Mouse (Mus musculus) E14TG2a.4 (cell line): ENCODE data around the gene Dnajb4.
"Not testable (repeated sequence)": the region's sequence is repeated elsewhere in the genome, so short reads cannot be mapped to it uniquely, and the experiment has no call there.

Experiments used
- H3K27me3 ChIP-seq: 2 replicates; pipeline ENCODE4 v1.6.1; 2014; ENCODE audit warnings: low read length, control low read depth; ENCODE audit not compliant: insufficient read depth
- H3K36me3 ChIP-seq: 2 replicates; pipeline ENCODE4 v1.6.1; 2014; ENCODE audit warnings: low read length, control low read depth; ENCODE audit not compliant: insufficient read depth
- H3K4me1 ChIP-seq: replicated peaks from 2 replicates; pipeline ENCODE4 v1.6.1; 2014; ENCODE audit warnings: low read depth, low read length, control low read depth
- H3K4me3 ChIP-seq: replicated peaks from 2 replicates; pipeline ENCODE4 v1.5.1; 2014; ENCODE audit warnings: mild to moderate bottlenecking, low read length
- H3K9me3 ChIP-seq: 2 replicates; pipeline ENCODE4 v1.6.1; 2014; ENCODE audit warnings: low read length, control low read depth
- CTCF ChIP-seq: conservative IDR thresholded peaks from 2 replicates; pipeline ENCODE4 v1.5.1; 2014; ENCODE audit warnings: low read length
- NANOG ChIP-seq: IDR thresholded peaks from 2 replicates; pipeline ENCODE4 v1.6.1; 2014; ENCODE audit warnings: borderline replicate concordance, low read length, mixed read lengths
- POU5F1 ChIP-seq: IDR thresholded peaks from 2 replicates; pipeline ENCODE4 v1.6.1; 2014; ENCODE audit warnings: low read length, borderline replicate concordance

Dnajb4 gene

DNA sequence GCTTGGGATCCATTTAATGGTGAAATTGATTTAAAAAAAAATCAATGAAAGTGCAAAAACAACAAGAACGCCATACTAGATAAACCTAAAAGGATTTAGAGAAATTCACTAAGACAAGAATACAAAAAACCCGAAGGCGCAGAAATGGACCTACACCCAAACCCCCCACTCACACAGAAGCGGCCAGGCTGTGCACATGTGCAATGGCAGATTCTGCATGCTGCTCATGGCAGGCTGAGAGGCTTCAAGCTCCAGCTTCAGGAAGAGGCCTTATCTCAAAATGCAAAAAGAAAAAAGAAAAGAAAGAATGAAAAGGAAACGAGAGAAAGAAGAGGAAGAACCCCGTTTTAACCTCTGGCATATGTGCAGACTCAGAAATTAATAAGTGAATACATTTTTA lies 6.7 kb downstream of the Dnajb4 start:
- H3K4me3 ChIP-seq = no peak overlapping the region
- peaks cover 17% of the 10 kb centered on the region for H3K4me1 ChIP-seq
- H3K36me3 ChIP-seq = peaks cover 22% of the 10 kb centered on the region
- TF ChIP-seq POU5F1 (no peak), NANOG (no peak), CTCF (no peak)
- H3K9me3 ChIP-seq = no peaks in the 10 kb centered on the region
- H3K27me3 ChIP-seq = no peaks in the 10 kb centered on the region

DNA sequence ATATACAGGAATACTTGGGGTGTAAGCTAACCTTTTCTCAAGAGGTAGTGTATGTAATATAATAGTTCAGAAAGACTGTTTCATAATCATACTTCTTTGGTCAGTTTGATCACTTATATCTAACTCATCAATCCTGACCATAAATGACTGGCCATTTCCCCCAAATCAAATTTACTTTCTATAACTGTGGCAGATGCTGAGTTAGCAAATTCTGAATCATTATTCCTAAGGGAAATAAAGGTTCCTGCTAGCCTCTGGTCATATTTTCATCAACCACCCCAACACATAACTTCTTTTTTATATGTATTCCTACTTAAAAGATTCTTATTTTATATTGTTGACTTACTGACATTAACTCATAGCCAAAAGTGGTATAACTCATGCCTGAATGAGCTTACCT lies 7.2 kb downstream of the Dnajb4 start:
- Histone ChIP-seq H3K36me3 (peaks cover 17% of the 10 kb centered on the region), H3K4me1 (peaks cover 12% of the 10 kb centered on the region), H3K9me3 (no peaks in the 10 kb centered on the region), H3K27me3 (no peaks in the 10 kb centered on the region), H3K4me3 (no peak overlapping the region)
- TF ChIP-seq POU5F1 (no peak), NANOG (no peak), CTCF (no peak)

GRCm38 (mm10) chr3:152201651-152202050 lies 8.5 kb downstream of the Dnajb4 start:
- Histone ChIP-seq H3K36me3 (peaks cover 5% of the 10 kb centered on the region; the same call in 1 of the 2 replicates), H3K9me3 (no peaks in the 10 kb centered on the region), H3K4me1 (peaks cover 7% of the 10 kb centered on the region), H3K4me3 (no peak overlapping the region), H3K27me3 (no peaks in the 10 kb centered on the region)
- no peak for TF ChIP-seq CTCF
- TF ChIP-seq POU5F1 = no peak
- no peak for TF ChIP-seq NANOG

DNA sequence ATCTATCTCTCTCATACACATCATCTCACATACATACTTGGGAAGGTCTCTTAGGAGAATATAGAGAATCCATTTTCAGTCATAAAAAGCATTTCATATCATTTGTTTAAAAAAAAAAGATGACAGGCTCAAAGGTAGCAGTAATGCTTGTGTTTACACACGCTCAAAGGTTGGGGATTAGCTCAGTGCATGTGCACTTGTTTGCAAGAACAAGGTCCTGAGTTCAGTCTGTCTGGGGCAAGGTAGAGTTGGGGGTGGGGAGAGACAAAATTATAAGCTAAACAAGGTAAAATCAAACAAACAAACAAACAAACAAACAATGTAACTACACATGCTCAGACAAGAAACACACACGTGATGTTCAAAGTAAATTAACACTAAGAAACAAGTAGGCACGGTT lies 8.9 kb downstream of the Dnajb4 start:
- peaks cover 9% of the 10 kb centered on the region for H3K4me1 ChIP-seq
- no peak for TF ChIP-seq POU5F1
- TF ChIP-seq CTCF = no peak
- no peak for TF ChIP-seq NANOG
- no peaks in the 10 kb centered on the region for H3K27me3 ChIP-seq
- H3K36me3 ChIP-seq = peaks cover under 1% of the 10 kb centered on the region; the same call in 1 of the 2 replicates
- H3K9me3 ChIP-seq = no peaks in the 10 kb centered on the region
- H3K4me3 ChIP-seq = no peak overlapping the region

GRCm38 (mm10) chr3:152199125-152199524 lies 11.0 kb downstream of the Dnajb4 start:
- Histone ChIP-seq H3K4me1 (peaks cover 11% of the 10 kb centered on the region), H3K36me3 (no peaks in the 10 kb centered on the region), H3K4me3 (no peak overlapping the region), H3K9me3 (no peaks in the 10 kb centered on the region), H3K27me3 (no peaks in the 10 kb centered on the region)
- TF ChIP-seq NANOG = no peak
- TF ChIP-seq CTCF = no peak
- no peak for TF ChIP-seq POU5F1

GRCm38 (mm10) chr3:152197246-152197645 lies 12.9 kb downstream of the Dnajb4 start:
- peaks cover 22% of the 10 kb centered on the region for H3K4me1 ChIP-seq
- H3K27me3 ChIP-seq, H3K4me3 ChIP-seq, H3K36me3 ChIP-seq, H3K9me3 ChIP-seq: not testable (repeated sequence)

DNA sequence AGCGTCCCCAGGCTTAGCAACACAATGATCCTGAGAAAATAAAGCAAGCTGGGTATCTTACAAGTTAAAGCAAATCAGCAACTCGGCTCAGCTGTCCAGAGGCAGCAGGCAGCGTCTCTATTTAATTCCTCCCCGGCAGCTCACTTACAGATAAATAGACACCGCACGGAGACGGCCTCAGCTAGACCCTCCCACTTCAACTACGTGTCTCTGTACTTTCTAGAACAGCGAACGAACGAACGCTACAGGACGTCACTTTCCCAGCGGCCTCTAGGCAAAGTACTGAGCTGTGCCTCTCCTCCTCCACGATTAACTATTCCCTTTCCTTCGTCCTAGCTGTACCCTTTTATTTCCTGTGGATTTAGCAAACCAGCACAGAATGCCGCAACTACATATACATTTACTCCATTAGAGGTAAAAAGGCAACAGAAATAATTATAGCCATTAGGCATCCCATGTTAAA lies 16.4 kb downstream of the Dnajb4 start:
- H3K9me3 ChIP-seq = no peaks in the 10 kb centered on the region
- TF ChIP-seq NANOG = no peak
- TF ChIP-seq POU5F1 = no peak
- no peak for TF ChIP-seq CTCF
- H3K4me1 ChIP-seq = peaks cover 22% of the 10 kb centered on the region
- no peaks in the 10 kb centered on the region for H3K36me3 ChIP-seq
- H3K4me3 ChIP-seq = peak overlapping the region; percentile 37
- no peaks in the 10 kb centered on the region for H3K27me3 ChIP-seq

GRCm38 (mm10) chr3:152193177-152193576 lies 16.9 kb downstream of the Dnajb4 start:
- H3K36me3 ChIP-seq = no peaks in the 10 kb centered on the region
- peaks cover 22% of the 10 kb centered on the region for H3K4me1 ChIP-seq
- no peak for TF ChIP-seq NANOG
- TF ChIP-seq CTCF = no peak
- TF ChIP-seq POU5F1 = no peak
- H3K27me3 ChIP-seq = no peaks in the 10 kb centered on the region
- no peaks in the 10 kb centered on the region for H3K9me3 ChIP-seq
- peak overlapping the region; percentile 37 for H3K4me3 ChIP-seq

- peaks cover 19% of the 10 kb centered on the region for H3K4me1 ChIP-seq
- H3K36me3 ChIP-seq = no peaks in the 10 kb centered on the region
- TF ChIP-seq NANOG = no peak
- no peak for TF ChIP-seq POU5F1
- no peak for TF ChIP-seq CTCF
- H3K9me3 ChIP-seq = no peaks in the 10 kb centered on the region
- no peaks in the 10 kb centered on the region for H3K27me3 ChIP-seq
- no peak overlapping the region for H3K4me3 ChIP-seq
Observed at GRCm38 (mm10) chr3:152192238-152192931, 17.7 kb downstream of the Dnajb4 start.

DNA sequence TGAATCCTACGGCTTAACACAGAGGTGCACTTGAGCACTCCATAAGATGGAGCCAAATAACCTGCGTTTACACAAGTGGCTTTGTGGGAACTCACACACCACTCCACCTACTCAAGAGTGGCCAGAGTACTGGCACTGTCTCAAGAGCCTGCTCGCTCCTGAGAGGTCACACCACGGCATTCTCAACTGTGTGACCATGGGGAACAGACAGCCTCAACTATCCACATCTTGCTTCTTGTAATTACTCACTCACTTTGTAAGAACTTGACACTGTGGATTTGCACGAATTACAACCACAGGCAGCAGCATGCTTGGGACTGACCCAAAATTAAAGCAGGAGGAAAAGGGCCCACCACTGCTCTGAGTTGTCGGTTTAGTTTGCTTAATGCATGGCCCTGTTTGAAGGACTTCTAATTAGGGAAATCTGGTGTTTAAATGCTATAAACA lies 18.3 kb downstream of the Dnajb4 start:
- Histone ChIP-seq H3K4me3 (no peak overlapping the region), H3K4me1 (peaks cover 15% of the 10 kb centered on the region), H3K27me3 (no peaks in the 10 kb centered on the region), H3K9me3 (no peaks in the 10 kb centered on the region), H3K36me3 (0 out of 2 replicates have a peak, but pooled peaks cover under 1% of the 10 kb centered on the region)
- TF ChIP-seq POU5F1 = no peak
- TF ChIP-seq NANOG = no peak
- TF ChIP-seq CTCF = no peak
